Mouse (Mus musculus) 3134 (cell line): ENCODE results near the gene Cnih2.

ENCODE experiments used
- DNase-seq: peaks from one replicate; pipeline ENCODE4 v3.0.0-alpha.2; 2011; ENCODE audit warnings: low spot score; ENCODE audit not compliant: insufficient read length; ENCODE audit errors: extremely low read depth

The Cnih2 gene

DNA sequence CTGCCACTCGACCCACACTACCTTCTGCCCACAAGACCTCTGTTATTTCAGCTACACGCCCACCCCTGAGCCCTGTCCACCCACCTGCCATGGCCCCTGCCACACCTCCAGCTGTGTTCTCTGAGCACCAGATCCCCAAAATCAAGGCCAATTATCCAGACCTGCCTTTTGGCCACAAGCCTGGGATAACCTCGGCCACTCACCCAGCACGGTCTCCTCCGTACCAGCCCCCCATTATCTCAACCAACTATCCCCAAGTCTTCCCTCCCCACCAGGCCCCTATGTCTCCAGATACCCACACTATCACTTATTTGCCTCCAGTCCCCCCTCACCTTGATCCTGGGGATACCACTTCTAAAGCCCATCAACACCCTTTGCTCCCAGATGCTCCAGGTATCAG is 28.8 kb downstream of the Cnih2 start:
- DNase-seq = no peak

- DNase-seq = peak; percentile 28
Observed at GRCm38 (mm10) chr19:5068570-5069234, 29.6 kb downstream of the Cnih2 start.

- no peak for DNase-seq
Observed at GRCm38 (mm10) chr19:5067867-5068569, 30.3 kb downstream of the Cnih2 start, which contains the start of gene Cd248. Cd248 (plus strand) TSS chr19:5068078.

- no peak for DNase-seq
Observed at GRCm38 (mm10) chr19:5067040-5067799, 31.1 kb downstream of the Cnih2 start.

GRCm38 (mm10) chr19:5065104-5065503 is 33.2 kb downstream of the Cnih2 start:
- DNase-seq = no peak

DNA sequence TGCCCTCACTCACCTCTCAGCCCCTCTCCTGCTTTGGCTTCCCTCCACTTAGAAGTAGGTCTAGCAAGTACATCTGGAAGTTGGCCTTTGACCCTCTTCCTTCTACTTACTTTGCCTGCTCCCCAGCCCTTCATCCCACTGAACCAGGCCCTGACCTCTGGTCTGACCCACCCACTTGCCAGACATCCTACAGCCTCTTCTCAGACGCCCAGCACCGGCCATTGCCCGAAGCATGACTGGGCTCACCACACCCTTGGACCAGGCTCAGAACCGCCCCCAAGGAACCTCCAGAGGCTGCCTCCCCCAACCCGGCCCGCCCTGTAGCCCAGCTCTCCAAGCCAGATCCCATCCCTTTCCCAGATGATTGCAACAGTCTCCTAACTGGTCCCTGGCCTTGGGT is 35.9 kb downstream of the Cnih2 start:
- peak; percentile 47 for DNase-seq

- DNase-seq = no peak
Observed at GRCm38 (mm10) chr19:5062041-5062440, 36.3 kb downstream of the Cnih2 start.

GRCm38 (mm10) chr19:5060365-5061330 is 37.7 kb downstream of the Cnih2 start:
- no peak for DNase-seq

DNA sequence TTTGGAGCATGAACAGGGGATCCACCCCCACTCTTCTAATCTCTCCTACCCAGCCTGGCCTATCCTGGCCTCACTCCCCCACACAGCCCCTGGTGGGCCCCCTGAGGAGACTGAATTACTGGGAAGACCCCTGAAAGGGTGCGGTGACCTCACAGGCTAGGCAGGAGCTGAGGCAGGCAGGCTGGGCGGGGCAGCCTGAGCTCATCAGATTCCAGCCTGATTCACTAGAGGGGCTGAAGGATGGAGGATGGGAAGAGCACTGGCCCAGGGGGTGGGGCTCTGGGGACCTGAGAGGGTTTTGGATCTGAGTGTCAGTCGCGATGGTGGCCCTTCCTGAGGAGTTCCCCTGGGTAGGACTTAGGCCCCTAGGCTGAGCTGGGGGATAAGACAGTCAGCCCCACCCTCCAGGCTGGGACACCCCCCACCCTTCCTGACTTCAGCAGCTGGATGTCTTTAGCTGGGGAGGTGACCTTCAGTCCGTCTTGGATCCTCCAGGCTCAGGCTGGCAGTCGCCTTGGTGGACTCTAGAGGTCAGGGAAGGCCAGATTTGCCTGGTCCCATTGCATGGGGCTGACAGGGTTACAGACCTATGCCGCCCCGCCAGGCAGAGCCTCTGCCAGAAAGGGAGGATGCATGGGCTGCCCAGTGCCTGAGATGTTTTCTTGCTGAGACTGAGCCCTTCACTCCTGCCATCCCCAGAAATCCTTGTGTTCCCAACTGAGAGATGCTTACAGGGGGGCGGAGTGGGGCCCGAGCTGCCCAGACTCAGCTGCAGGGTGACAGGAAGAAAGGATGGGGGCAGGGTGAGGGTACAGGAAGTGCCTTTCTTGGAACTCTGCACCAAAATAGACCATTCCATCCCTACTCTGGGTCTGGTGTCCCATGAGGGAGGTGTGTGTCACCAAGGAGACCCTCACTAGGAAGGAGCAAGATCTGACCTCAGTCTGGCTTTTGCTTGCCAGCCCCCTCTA is 39.2 kb downstream of the Cnih2 start:
- peak; percentile 63 for DNase-seq

GRCm38 (mm10) chr19:5057876-5058775 is 40.2 kb downstream of the Cnih2 start:
- DNase-seq = peak; percentile 58

GRCm38 (mm10) chr19:5056251-5056650 is 42.1 kb downstream of the Cnih2 start:
- no peak for DNase-seq

- peak; percentile 83 for DNase-seq
Observed at GRCm38 (mm10) chr19:5053909-5054308, 44.4 kb downstream of the Cnih2 start.

- no peak for DNase-seq
Observed at GRCm38 (mm10) chr19:5052853-5053252, 45.5 kb downstream of the Cnih2 start.

GRCm38 (mm10) chr19:5052166-5052822 is 46.0 kb downstream of the Cnih2 start:
- DNase-seq = peak; percentile 51

- peak; percentile 34 for DNase-seq
Observed at GRCm38 (mm10) chr19:5051515-5051914, 46.8 kb downstream of the Cnih2 start.

GRCm38 (mm10) chr19:5051031-5051430 is 47.3 kb downstream of the Cnih2 start:
- DNase-seq = no peak

DNA sequence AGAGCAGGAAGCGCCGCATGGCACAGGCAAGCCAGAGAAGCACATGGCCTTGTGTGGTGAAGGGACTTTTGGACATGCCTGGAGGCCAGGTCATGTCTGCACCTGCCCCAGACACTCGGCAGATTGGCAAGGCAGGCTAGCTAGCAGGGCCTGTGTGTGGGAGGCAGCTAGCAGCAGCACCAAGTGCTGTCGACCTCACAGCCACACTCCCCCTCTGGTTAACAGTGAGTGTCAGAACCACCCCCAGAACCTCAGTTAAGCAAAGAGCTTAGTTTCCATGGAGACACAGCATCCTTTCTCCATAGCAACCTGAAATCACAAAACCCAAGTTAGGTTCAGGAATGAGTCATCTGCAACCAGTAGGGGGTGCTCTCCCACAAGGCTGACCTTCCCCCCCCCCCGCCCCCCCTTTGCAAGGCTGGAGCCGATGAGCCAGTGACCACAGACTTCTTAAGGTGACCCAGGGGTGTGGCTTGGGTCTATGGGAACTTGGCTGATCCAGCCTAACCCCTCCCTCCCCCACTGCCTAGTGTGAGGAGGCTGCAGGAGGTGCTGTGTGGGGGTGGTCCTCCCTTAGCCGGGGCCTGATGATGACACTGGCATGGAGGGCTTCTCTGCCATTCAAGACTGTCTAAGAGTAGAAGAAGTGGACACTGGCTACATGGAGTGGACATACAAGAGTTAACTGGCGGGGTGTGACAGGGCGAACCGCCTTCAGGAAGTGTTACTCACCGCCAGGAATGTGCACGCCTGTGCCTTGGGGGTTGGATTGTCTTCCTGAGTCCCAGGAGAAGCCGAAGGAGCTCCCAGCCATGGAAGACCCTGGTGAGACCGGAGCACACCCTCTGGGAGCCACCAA is 48.0 kb downstream of the Cnih2 start, which contains the start of gene Rin1:
Rin1 (plus strand) TSS at position 435 of the 859 bp plus-strand sequence.
- DNase-seq = peak; percentile 98
